Comparison of ENCODE assay signal across 8 mouse cellular contexts in the genomic region with DNA sequence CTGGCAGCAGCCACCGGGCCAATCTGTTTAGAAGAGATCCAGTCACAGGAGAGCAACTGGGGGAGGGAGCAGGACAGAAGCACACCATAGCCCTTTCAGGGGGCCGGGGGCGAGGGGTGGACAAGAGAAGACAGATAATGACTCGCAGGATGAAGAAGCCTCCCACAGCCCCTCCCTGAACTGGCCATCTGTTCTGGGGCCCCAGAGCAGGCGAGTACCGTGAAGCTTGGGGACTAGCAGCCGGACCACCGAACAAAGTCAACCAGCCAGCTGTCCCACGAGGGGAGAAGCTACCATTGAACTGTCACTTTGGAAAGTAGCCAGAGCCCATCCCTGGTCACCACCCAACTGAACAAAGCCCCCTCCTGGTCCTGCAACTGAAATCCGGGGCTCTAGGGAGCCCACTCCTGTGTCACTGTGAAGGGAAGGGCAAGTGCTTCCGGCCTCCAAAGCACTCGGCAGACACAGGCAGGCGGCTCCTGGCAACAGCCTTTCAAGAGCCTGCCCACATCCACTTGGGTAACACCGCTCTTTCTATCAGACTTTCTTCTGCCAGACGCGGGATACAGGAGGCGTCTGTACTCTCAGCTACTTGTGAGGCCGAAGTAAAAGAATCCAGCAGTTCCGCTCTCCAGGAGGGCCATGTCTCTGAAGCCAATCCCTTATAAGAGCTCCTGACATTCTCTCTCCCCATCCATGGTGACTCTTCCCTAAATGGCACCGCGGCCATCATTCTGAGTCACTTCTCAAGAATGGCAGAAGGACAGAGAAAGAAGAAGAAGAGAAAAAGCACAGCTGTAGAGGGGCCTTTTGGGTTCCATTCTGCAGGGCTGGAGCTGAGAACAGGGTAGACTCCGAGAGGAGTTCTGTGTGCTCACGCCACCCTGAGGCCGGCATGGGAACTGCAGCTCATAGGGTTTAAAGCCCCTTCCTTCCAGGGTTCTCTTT. TPM values are rescaled to one million over a fixed set of nuclear protein-coding genes. Genes with fewer than 3 reads are reported as not detected.
DNase-seq lines count a peak whose midpoint lies in the region; ATAC-seq and TF ChIP-seq lines count a peak whose summit lies in the region.

No protein-coding gene starts in this region.

- no peaks in the 10 kb centered on the region for H3K36me3 ChIP-seq in embryonic facial prominence, embryonic 12.5 days
- H3K36me3 ChIP-seq in lung, embryonic 15.5 days: no peaks in the 10 kb centered on the region

- intact Hi-C loops in heart, postnatal 10 days (cut with DNase I): no loop called here

- peak overlapping the region; percentile 32; the same call in 1 of the 2 replicates for H3K27ac ChIP-seq in embryonic facial prominence, embryonic 12.5 days
- peak overlapping the region; percentile 81 for H3K27ac ChIP-seq in lung, embryonic 15.5 days
- no peak overlapping the region for H3K27ac ChIP-seq in olfactory bulb, adult 2 months (ENCODE audit: insufficient read depth, low read depth, low read length)

- TF ChIP-seq CTCF in olfactory bulb, adult 2 months (IDR thresholded peaks at IDR 0.05; ENCODE audit: insufficient read depth, low read depth, low read length): peak; percentile 70

- H3K4me3 ChIP-seq in embryonic facial prominence, embryonic 12.5 days: no peak overlapping the region
- H3K4me3 ChIP-seq in lung, embryonic 15.5 days: 0 out of 2 replicates have a peak overlapping the region, but pooled peaks have one; percentile 9
- H3K4me3 ChIP-seq in olfactory bulb, adult 2 months (ENCODE audit: insufficient read depth, low read depth, low read length): no peak overlapping the region

- H3K9ac ChIP-seq in embryonic facial prominence, embryonic 12.5 days: 0 out of 2 replicates have a peak overlapping the region, but pooled peaks have one; percentile 15
- no peak overlapping the region for H3K9ac ChIP-seq in lung, embryonic 15.5 days

- 17% methylated on average over 24 of the region's 24 CpGs for WGBS in embryonic facial prominence, embryonic 12.5 days
- 9% methylated on average over 24 of the region's 24 CpGs for WGBS in lung, embryonic 15.5 days
- WGBS in olfactory bulb, adult 2 months: 38% methylated on average over 24 of the region's 24 CpGs

- TF ChIP-seq POLR2A in olfactory bulb, adult 2 months (IDR thresholded peaks at IDR 0.05; ENCODE audit: insufficient read depth, low read depth, low read length): no peak

- H3K4me2 ChIP-seq in embryonic facial prominence, embryonic 12.5 days (replicated peaks): peak overlapping the region; percentile 27
- peak overlapping the region; percentile 44 for H3K4me2 ChIP-seq in lung, embryonic 15.5 days

- H3K4me1 ChIP-seq in embryonic facial prominence, embryonic 12.5 days: peaks cover 10% of the 10 kb centered on the region; the same call in 1 of the 2 replicates
- H3K4me1 ChIP-seq in lung, embryonic 15.5 days: peaks cover 23% of the 10 kb centered on the region
- peaks cover 15% of the 10 kb centered on the region for H3K4me1 ChIP-seq in olfactory bulb, adult 2 months (ENCODE audit: control insufficient read depth, insufficient read depth, low read length)

- H3K27me3 ChIP-seq in embryonic facial prominence, embryonic 12.5 days: no peaks in the 10 kb centered on the region; the same call in 1 of the 2 replicates
- H3K27me3 ChIP-seq in lung, embryonic 15.5 days: no peaks in the 10 kb centered on the region; the same call in 1 of the 2 replicates

- peak; percentile 81 for DNase-seq in CD4-positive, CD25-positive, alpha-beta regulatory T cell, adult 2 months (ENCODE audit: low read depth, low spot score)
- peak; percentile 70 for DNase-seq in T-cell, adult 2 months (ENCODE audit: low spot score)
- DNase-seq in heart, postnatal 10 days: peak; percentile 35 to 58
- peak; percentile 49 to 72 for DNase-seq in layer of hippocampus, adult 18-20 months (ENCODE audit: low spot score in 2 of 2)
- no peak for DNase-seq in urinary bladder, postnatal 36 days (ENCODE audit: low spot score in 2 of 2)

- 0 out of 2 replicates have a peak, but pooled peaks have one; percentile 59 for ATAC-seq in embryonic facial prominence, embryonic 12.5 days (ENCODE audit: insufficient number of reproducible peaks, insufficient read depth, low FRiP score, low TSS enrichment)
- peak; percentile 77 for ATAC-seq in lung, embryonic 15.5 days (ENCODE audit: borderline replicate concordance, extremely low read depth, low FRiP score, low TSS enrichment)

- no peaks in the 10 kb centered on the region for H3K9me3 ChIP-seq in embryonic facial prominence, embryonic 12.5 days
- no peaks in the 10 kb centered on the region for H3K9me3 ChIP-seq in lung, embryonic 15.5 days

RNA-seq across cellular contexts. Expression of a gene that starts 7.2 kb away (rescaled TPM):
- 3.0 and 3.3 TPM in 2 replicates for polyA plus RNA-seq in embryonic facial prominence, embryonic 12.5 days (2016; fragmentation: Nextera tagmentation; extraction: Ambion mirVana)
- total RNA-seq in heart, postnatal 10 days (2021): not detected
- 10 to 100 TPM; 19.5 to 26.1 TPM for total RNA-seq in layer of hippocampus, adult 18-20 months (2021)
- polyA plus RNA-seq in lung, embryonic 15.5 days (2015; fragmentation: Nextera tagmentation; extraction: Ambion mirVana): 2.5 and 3.1 TPM in 2 replicates
- not detected in 2 replicates for polyA plus RNA-seq in olfactory bulb, adult 2 months (2012; ENCODE audit: insufficient read depth, insufficient read length, low replicate concordance, missing spikeins)

RNA-seq across cellular contexts. Expression of a gene that starts 37.0 kb away (rescaled TPM):
- 28.9 and 31.1 TPM in 2 replicates for polyA plus RNA-seq in embryonic facial prominence, embryonic 12.5 days (2016; fragmentation: Nextera tagmentation; extraction: Ambion mirVana)
- total RNA-seq in heart, postnatal 10 days (2021): 10 to 100 TPM; 17.1 to 18.1 TPM
- total RNA-seq in layer of hippocampus, adult 18-20 months (2021): 10 to 100 TPM; 50.7 to 58.3 TPM
- polyA plus RNA-seq in lung, embryonic 15.5 days (2015; fragmentation: Nextera tagmentation; extraction: Ambion mirVana): 26.5 and 27.7 TPM in 2 replicates
- not detected in 2 replicates for polyA plus RNA-seq in olfactory bulb, adult 2 months (2012; ENCODE audit: insufficient read depth, insufficient read length, low replicate concordance, missing spikeins)

RNA-seq across cellular contexts. Expression of a gene that starts 37.9 kb away (rescaled TPM):
- polyA plus RNA-seq in embryonic facial prominence, embryonic 12.5 days (2016; fragmentation: Nextera tagmentation; extraction: Ambion mirVana): 21.4 TPM in 2 replicates
- total RNA-seq in heart, postnatal 10 days (2021): 1 to 10 TPM; 6.2 to 8.1 TPM
- total RNA-seq in layer of hippocampus, adult 18-20 months (2021): 10 to 100 TPM; 20.4 to 25.4 TPM
- 23.7 and 24.5 TPM in 2 replicates for polyA plus RNA-seq in lung, embryonic 15.5 days (2015; fragmentation: Nextera tagmentation; extraction: Ambion mirVana)
- not detected in 2 replicates for polyA plus RNA-seq in olfactory bulb, adult 2 months (2012; ENCODE audit: insufficient read depth, insufficient read length, low replicate concordance, missing spikeins)

Comparison
In these comparisons a context has a peak if more than half of its experiments do, and no peak if none do; other contexts are left out.
1. DNase-seq: peak in CD4-positive, CD25-positive, alpha-beta regulatory T cell, adult 2 months (single experiment), T-cell, adult 2 months (single experiment), heart, postnatal 10 days (2 of 2) and layer of hippocampus, adult 18-20 months (2 of 2); none in urinary bladder, postnatal 36 days (0 of 2).
2. RNA of a gene that starts 37.0 kb away (polyA plus RNA-seq): 28.9 to 31.1 TPM in embryonic facial prominence, embryonic 12.5 days and 26.5 to 27.7 TPM in lung, embryonic 15.5 days; not detected in olfactory bulb, adult 2 months; every median in the first group is over 10 times any median in the second.
3. RNA of a gene that starts 37.9 kb away (polyA plus RNA-seq): 23.7 to 24.5 TPM in lung, embryonic 15.5 days and 21.4 TPM in embryonic facial prominence, embryonic 12.5 days; not detected in olfactory bulb, adult 2 months; every median in the first group is over 10 times any median in the second.